Mouse (Mus musculus) Patski (cell line): ENCODE data around the gene Rgs10. TPM values are rescaled to one million over a fixed set of nuclear protein-coding genes. Genes with fewer than 3 reads are reported as not detected.
A peak's percentile ranks its signal among the peaks of the same experiment; 100 is the strongest.

ENCODE experiments used
- ATAC-seq: fragments of 100-300 bp; one replicate; pipeline ENCODE4 v1.8.0; 2021
- CTCF ChIA-PET: fragments of 350-600 bp; sonication (Branson Sonifier 250); formaldehyde crosslinking; loops from one replicate; lab custom pipeline; 2022; ENCODE audit warnings: inconsistent platforms; lab: Charles Lee
- POLR2A ChIA-PET: fragments of 350-600 bp; sonication (Branson Sonifier 250); formaldehyde crosslinking; loops from one replicate; lab custom pipeline; 2022; ENCODE audit warnings: antibody characterized with exemption, inconsistent platforms; lab: Charles Lee
- DNase-seq: peaks from one replicate; pipeline ENCODE4 v3.0.0-alpha.2; 2011; ENCODE audit warnings: low read depth, low spot score
- H3K27me3 ChIP-seq: fragments of 371-371 bp; one replicate; pipeline ENCODE4 v1.5.1; 2021
- CTCF ChIP-seq: fragments of 100-300 bp; IDR thresholded peaks from one replicate; pipeline ENCODE4 v1.5.1; 2021
- in situ Hi-C: fragments of 300-500 bp; cut with MboI; formaldehyde crosslinking; loops from 3 replicates; pipeline ENCODE4 v1.11.1; 2018; ENCODE audit warnings: low pct_unique_long_range_greater_than_20kb, mixed read lengths
- polyA plus RNA-seq: library from polyadenylated mRNA; unstranded; gene quantifications from one replicate; pipeline ENCODE4 v1.2.3, GENCODE M21; 2021

The Rgs10 gene
- polyA plus RNA-seq, 1 experiment from 2014 or later, result 111 TPM

DNA sequence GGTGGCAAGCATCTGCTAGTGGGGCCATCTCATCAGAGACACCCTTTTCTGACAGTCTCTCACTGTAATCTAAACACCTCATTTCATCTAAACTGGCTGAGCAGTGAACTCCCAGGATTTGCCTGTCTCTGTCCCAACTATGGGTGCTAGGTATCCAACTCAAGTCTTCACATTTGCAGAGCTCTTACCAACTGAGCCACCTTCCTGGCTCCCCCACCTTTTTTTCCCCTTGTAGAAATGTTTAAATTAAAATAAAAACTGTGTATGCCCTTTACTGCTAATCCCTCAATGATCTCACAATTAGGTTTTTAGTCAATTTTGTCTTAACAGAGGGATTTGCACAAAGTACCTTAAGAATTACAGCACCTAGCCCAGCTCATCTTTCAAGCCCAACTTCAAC is 19.6 kb upstream of the Rgs10 start:
- POLR2A ChIA-PET, result no interaction called here
- CTCF ChIA-PET, result no interaction called here
- DNase-seq (no peak), ATAC-seq (no peak)
- no peaks in the 10 kb centered on the region for H3K27me3 ChIP-seq
- in situ Hi-C loops, result no loop called here
- no peak for TF ChIP-seq CTCF

DNA sequence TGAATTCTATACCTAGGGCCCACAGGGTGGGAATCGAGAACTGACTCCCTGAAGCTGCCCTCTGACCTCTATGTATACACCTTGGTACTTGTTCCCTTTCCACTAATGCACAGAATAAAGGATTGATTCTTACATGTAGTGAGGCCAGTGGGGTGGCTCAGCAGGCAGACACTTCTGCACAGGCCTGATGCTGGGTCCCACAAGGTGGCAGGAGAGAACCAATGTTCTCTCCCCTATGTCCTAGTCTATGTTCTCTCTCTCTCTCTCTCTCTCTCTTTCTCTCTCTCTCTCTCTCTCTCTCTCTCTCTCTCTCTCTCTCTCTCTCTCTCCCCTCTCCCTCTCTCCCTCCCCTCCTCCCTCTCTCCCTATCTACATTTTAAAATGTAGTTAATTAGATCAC is 14.7 kb upstream of the Rgs10 start:
- ChIA-PET CTCF (interaction anchor here (1.0 to 2.6 kb wide), 4 partner anchors 9 to 14 kb away, joined by 3 to 6 read pairs (median 4); partner anchors contain the start of gene Rgs10), POLR2A (interaction anchor here (0.7 kb wide), 1 partner anchor 158 kb away, joined by 3 read pairs; no protein-coding TSS in a partner anchor)
- DNase-seq, result no peak
- ATAC-seq, result no peak
- in situ Hi-C loops, result no loop called here
- no peaks in the 10 kb centered on the region for H3K27me3 ChIP-seq
- TF ChIP-seq CTCF, result peak; percentile 59

DNA sequence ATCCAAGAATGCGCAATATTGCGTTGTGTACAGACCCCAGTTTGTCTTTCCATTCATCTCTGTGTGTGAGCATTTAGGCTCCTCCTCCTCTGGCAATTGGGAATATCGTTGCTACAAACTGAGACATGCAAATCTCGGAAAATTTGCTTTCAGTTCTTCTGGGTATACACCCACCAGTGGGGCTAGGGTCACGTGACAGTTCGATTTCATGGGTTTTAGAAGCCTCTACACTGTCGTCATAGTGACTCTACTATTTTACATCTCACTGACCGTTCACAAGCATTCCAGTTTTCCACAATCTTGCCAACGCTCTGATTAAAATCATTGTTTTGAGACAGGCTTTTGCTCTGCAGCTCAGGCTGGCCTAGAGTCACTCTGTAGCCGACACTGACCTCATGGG is 14.0 kb upstream of the Rgs10 start:
- H3K27me3 ChIP-seq, result no peaks in the 10 kb centered on the region
- no peak for TF ChIP-seq CTCF
- CTCF ChIA-PET, result interaction anchor here (1.0 to 2.6 kb wide), 4 partner anchors 9 to 13 kb away, joined by 3 to 6 read pairs (median 4); partner anchors contain the start of gene Rgs10
- DNase-seq (no peak), ATAC-seq (no peak)
- POLR2A ChIA-PET, result interaction anchor here (0.7 kb wide), 1 partner anchor 9 kb away, joined by 3 read pairs; no protein-coding TSS in a partner anchor
- in situ Hi-C loops, result no loop called here

DNA sequence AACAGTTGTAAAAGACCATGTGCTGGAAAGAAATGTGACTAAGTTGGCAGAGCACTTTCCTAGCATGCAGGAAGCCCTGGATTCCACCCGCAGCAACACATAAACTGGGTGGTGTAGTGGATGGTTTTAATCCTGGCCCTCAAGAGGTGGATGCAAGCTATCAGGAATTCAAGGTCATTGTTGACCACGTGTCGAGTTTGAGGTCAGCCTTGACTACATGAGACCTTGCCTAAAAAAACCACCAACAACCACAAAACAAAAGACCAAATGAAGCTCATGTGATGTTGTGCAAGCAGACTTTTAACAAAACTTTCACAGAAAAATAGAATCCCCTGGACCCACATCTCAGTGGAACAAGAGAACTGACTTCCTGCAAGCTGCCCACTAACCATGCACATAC is 3.9 kb upstream of the Rgs10 start:
- POLR2A ChIA-PET, result no interaction called here
- no peaks in the 10 kb centered on the region for H3K27me3 ChIP-seq
- no peak for TF ChIP-seq CTCF
- no peak for ATAC-seq
- in situ Hi-C loops, result loop anchor here (5.0 kb wide), 1 partner anchor 285 kb away; no protein-coding TSS in a partner anchor
- CTCF ChIA-PET, result interaction anchor here (1.2 kb wide), 1 partner anchor 60 kb away, joined by 3 read pairs; no protein-coding TSS in a partner anchor
- no peak for DNase-seq

DNA sequence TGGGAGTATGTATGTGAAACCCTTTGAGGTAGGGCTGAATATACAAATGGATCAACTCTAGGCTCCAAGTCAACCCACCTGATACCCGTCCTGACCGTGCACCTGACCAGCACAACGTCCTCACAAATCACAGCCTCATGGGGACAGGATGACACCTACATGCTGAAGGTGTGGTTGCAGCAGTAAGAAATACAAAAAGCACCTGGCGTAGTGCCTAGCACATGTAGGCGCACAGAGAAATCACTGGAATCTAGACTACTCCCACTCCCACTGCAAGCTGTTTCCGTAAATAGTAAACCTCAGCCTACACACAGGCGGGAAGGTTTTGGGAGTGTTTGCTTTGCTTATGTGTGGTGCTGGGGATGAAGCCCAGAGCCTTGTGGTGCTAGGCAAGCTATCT is 3.1 kb upstream of the Rgs10 start:
- ChIA-PET CTCF (interaction anchor here (0.8 to 1.2 kb wide), 4 partner anchors 9 to 59 kb away, joined by 3 to 4 read pairs (median 3); no protein-coding TSS in a partner anchor), POLR2A (no interaction called here)
- TF ChIP-seq CTCF, result no peak
- ATAC-seq (no peak), DNase-seq (no peak)
- in situ Hi-C loops, result loop anchor here (5.0 kb wide), 1 partner anchor 286 kb away; no protein-coding TSS in a partner anchor
- H3K27me3 ChIP-seq, result no peaks in the 10 kb centered on the region

DNA sequence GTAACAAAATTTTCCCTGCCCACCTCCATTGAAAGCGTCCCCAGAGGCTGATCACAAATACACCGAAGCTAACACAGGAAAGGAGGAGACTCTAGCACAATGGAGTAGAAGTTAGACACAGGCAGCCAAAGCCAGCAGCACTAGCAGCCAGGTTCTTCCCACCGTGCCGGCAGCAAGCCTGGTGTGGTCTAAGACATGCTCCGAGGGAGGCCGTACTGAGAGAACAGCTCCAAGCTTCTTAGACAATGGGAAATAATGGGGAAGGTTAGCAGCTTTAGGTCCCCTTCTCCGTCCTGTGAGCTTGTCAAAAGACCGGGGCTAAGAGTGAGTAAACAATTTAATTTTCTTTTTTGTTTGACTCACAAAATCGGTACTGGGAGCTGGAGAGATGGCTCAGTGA is 1.1 kb upstream of the Rgs10 start:
- ChIA-PET POLR2A (interaction anchor here (0.6 to 0.8 kb wide), 2 partner anchors 26 to 145 kb away, joined by 5 read pairs; no protein-coding TSS in a partner anchor), CTCF (interaction anchor here (1.8 kb wide), 1 partner anchor 12 kb away, joined by 6 read pairs; no protein-coding TSS in a partner anchor)
- H3K27me3 ChIP-seq, result no peaks in the 10 kb centered on the region
- no peak for ATAC-seq
- TF ChIP-seq CTCF, result no peak
- DNase-seq, result no peak
- in situ Hi-C loops, result loop anchor here (5.0 kb wide), 1 partner anchor 288 kb away; no protein-coding TSS in a partner anchor

DNA sequence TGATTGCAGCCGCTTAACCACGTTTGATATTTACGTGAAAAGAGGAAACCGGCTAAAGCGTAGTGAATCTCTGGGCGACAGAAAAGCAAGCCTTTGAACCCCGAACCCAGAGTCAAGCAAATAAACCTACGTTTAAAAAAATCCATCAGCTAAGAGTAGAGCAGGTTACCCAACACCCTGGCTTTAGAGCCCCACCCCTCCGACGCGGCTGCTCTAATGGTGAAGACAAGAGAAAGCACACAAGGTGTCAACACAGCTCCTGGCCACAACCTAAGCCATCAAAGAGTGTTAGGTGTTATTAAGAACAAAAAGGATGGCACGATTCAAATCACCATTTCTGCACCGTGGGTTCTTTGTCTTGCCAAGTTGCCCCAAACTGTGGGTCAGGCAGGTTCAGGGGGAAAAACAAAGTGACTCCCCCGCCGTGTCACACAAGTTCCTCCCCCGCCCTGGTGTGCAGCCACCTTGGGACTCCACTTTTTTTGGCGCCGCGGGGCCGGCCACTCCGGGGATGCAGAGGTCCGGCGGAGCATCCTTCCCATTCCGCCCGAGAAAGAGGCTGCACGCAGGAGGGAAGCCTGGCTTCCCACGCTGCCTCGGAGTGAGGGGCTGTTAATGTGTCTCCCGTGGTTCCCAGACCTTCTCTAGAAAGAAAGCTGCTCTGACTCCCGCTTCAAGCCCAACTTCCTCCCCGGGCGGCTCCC is 1.2 kb downstream of the Rgs10 start:
- ATAC-seq (peak; percentile 34), DNase-seq (no peak)
- H3K27me3 ChIP-seq, result no peaks in the 10 kb centered on the region
- in situ Hi-C loops, result no loop called here
- no peak for TF ChIP-seq CTCF
- ChIA-PET CTCF (no interaction called here), POLR2A (interaction anchor here (0.7 to 1.6 kb wide), 2 partner anchors 17 to 31 kb away, joined by 3 to 5 read pairs; no protein-coding TSS in a partner anchor)

DNA sequence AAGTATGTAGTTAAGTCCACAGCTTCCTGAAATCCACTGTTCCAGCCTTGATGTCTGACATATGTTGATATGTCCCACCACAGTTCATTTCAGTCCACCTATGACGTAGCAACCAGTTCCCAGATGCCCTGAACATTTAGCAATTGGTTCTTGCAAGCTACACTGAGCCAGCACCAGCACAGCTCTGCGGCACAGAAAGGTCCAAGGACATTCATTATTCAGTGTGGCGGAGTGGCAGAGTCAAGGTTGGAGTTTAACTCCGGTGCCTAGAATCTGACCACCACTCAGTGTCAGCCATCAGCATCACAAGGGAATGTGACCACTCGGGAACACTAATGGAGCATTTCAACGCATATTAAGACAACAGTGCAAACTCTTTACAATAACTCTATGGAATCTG is 1.9 kb downstream of the Rgs10 start:
- POLR2A ChIA-PET, result interaction anchor here (0.7 to 1.6 kb wide), 2 partner anchors 17 to 31 kb away, joined by 3 to 5 read pairs; no protein-coding TSS in a partner anchor
- no peaks in the 10 kb centered on the region for H3K27me3 ChIP-seq
- TF ChIP-seq CTCF, result no peak
- in situ Hi-C loops, result no loop called here
- ATAC-seq (no peak), DNase-seq (no peak)
- CTCF ChIA-PET, result no interaction called here

DNA sequence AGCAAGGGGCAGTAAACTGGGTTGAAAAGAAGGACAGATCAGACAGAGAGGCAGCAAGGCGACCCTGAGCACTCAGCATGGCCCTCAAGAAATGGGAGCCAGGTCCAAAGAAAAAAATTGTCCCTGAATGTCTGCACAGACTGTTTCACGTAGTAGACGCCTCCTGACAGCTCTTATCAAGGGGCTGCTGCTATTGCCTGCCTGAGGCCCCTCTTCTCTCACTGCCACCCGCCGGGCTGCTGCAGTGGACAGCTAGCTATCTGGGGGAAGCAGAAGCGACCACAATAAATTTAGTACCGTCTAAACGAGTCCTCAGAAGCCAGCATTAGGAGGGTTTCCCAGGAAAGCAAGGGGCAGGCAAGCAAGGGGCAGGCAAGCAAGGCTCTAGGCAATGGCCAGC is 4.1 kb downstream of the Rgs10 start:
- ChIA-PET CTCF (interaction anchor here (1.0 kb wide), 1 partner anchor 60 kb away, joined by 3 read pairs; no protein-coding TSS in a partner anchor), POLR2A (no interaction called here)
- TF ChIP-seq CTCF, result no peak
- no peaks in the 10 kb centered on the region for H3K27me3 ChIP-seq
- in situ Hi-C loops, result no loop called here
- ATAC-seq (no peak), DNase-seq (no peak)

DNA sequence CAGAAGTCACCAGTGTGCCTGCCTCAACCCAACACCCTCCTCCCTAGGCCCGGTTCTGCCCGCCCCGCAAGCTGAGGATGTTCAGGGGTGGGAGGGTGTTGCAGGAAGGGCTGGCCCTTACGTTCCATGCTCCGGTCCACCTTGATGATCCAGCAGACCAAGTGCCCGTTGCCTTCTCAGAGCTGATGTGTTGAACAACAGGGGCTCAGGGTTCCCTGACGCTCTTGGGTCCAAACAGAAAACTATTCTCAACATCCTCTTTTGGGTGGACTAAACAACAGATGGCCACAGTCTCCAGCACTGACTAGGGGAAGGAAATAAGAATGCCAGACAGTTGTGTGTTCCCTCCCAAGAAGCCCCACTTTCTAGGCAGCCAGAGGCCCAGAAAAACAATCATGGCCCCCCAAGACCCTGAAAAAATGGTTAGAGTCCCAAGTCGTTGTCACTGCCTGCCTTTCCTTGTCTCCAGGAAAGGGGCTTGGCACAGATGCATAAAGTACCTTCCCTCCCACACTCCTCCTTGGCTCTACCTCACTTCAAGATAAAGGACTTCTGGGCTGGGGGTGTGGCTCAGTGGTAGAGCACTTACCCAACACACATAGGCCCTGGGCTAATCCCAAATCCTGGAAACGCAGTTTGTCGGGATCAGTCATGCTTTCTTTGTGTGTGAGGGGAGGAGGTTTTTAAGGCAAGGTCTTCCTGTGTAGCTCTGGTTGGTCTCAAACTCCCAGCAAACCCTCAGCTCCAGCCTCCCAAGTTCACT is 6.3 kb downstream of the Rgs10 start:
- TF ChIP-seq CTCF, result no peak
- no peaks in the 10 kb centered on the region for H3K27me3 ChIP-seq
- DNase-seq (no peak), ATAC-seq (no peak)
- ChIA-PET POLR2A (no interaction called here), CTCF (no interaction called here)
- in situ Hi-C loops, result no loop called here
